Mouse (Mus musculus): ENCODE measurements around the gene Tmem69. TPM values are rescaled to one million over a fixed set of nuclear protein-coding genes. Genes with fewer than 3 reads are reported as not detected.

The Tmem69 gene
- 3.3 and 4.2 TPM in 2 replicates for polyA plus RNA-seq (2012)

DNA sequence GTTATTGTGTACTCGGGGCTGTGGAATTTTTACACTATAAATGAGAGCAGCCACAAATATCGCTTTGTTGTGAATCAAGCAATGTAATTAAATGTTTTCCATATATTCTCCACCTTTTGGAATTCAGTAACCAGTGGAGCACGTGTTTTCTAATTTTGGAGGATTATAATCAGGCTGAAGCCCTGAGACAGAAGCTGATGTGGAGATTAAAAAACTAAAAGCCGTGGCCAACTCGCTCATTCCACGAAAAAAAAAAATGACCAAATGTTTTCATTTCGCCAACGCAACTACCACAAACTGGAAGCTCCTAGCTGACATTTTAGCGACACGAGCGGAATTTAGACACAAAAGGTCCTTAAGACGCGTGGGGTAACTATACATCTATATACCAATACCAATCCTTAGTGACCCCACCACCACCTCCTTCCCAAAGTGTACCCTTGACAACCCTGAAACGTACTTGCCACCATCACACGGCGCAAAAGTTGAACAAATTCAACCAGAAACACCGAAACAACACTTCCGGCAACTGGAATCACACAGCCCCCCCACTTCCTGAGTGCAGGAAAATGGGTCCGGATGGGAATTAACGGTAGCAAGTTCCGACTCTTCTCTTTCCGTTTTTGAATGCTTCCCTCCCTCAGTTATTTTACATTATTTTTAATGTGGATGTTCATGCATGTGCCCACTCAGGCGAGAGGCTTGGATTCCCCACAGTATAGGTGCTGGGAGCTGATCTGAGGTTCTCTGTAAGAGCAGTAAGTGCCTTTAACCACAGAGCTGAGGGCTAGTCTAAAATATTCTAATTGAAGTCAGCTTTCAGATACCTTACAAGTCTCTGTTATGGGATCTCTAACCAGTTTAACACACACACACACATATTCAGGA lies at the start of gene Tmem69:
TSS of gene Tmem69 (minus strand) at position 524 of the 888 bp plus-strand sequence.
- TF ChIP-seq GATA1 (IDR thresholded peaks at IDR 0.05; ENCODE audit: low read length) = no peak

DNA sequence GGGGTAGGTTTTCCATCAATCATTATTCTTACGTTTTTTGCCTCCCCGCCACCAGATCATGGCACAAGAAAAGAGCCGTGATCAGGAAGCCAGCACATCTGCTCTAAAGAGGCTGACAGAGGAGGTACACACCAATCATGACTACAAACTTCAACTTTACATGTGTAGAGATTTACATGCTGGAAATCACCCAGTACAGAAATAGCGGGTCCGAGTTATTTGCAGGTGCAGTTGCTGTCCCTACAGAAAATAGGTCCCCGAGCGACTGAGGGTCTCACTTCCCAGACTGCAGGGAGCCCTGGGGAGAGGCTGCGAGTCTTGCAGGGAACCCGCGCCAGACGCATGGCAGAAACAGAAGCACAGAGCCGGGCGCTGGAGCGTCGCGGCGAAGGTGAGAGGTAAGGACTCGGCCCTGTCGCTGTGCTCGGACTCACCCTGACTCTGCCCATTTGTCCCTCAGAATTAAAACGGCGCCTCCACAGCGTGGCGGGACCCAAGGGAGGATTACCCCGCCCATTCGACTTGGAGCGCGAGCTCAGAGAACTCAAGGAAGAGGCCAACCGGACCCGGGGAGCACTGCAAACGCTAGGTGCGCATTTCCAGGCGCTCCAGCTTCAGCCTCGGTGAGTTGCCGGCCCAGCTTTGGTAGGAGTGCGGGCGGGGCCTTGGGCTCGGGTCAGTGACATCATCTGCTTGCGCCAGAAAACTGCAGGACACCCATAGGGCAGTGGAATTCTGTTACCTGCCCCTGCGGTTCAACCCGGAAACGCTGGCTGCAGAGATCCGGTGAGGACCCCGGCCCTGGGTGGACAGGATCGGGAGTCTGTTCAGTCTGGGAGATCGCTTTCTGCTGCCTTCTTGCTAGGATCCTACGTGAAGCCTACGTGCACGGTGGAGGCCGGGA lies 41.5 kb upstream of the Tmem69 start:
- TF ChIP-seq GATA1 (IDR thresholded peaks at IDR 0.05; ENCODE audit: low read length) = no peak

DNA sequence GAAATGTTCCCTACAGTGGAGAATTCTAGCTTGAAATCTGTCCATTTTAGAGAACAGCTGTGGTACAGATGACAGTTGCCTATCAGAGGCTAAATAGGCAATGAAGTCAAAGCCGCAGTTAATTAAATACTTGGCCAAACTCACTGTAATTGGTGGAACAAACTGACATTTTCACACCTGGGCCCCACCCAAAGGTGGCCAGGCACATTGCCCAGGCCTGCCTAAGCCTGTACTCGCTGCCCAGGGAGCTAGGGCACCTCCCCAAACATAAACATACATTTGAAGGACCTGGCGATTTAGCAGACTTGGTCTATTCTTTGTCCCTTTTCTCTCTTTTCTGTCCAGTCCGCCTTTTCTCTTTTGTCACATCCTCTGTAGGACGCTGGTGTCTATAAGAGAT lies 40.6 kb upstream of the Tmem69 start, which contains the start of gene Ccdc17:
TSS of gene Ccdc17 (plus strand) at position 276 of the 400 bp plus-strand sequence.
- no peak for TF ChIP-seq GATA1 (IDR thresholded peaks at IDR 0.05; ENCODE audit: low read length)

- no peak for TF ChIP-seq GATA1 (IDR thresholded peaks at IDR 0.05; ENCODE audit: low read length)
Measured at GRCm38 (mm10) chr4:116595793-116596192, 40.1 kb upstream of the Tmem69 start.

DNA sequence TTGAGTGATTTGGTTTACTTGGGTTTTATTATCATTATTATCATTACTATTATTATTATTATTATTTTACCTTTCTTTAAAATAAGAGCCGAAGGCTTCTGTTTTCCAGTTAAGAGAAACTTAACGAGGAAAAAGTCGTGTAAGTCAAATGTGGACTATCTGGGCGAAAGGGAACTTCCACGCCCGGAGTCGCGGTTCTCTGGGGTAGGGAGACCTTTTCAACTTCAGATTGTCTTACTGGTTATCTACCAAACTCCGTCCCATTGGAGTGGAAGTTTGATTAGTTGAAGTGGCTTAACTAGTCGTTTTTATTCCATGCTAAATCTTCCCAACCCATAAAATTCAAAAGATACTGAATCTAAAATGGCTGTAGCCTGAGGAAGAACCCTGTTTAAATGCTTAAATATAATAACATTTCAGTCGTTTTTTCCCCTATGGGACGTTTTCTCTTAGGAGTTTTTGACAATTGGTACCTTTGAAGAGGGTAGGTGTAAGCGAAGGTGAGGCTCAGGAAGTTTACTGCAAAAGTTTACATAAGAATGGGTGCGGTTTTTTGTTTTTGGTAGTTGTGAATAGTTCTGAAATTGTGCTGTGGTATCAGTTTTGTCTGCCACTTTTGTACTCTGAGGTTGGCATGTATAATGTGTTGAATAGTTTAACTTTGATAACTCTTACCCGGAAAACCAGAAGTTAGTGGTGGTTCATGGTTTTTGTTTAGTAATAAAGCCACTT lies 2.6 kb upstream of the Tmem69 start:
- no peak for TF ChIP-seq GATA1 (IDR thresholded peaks at IDR 0.05; ENCODE audit: low read length)

DNA sequence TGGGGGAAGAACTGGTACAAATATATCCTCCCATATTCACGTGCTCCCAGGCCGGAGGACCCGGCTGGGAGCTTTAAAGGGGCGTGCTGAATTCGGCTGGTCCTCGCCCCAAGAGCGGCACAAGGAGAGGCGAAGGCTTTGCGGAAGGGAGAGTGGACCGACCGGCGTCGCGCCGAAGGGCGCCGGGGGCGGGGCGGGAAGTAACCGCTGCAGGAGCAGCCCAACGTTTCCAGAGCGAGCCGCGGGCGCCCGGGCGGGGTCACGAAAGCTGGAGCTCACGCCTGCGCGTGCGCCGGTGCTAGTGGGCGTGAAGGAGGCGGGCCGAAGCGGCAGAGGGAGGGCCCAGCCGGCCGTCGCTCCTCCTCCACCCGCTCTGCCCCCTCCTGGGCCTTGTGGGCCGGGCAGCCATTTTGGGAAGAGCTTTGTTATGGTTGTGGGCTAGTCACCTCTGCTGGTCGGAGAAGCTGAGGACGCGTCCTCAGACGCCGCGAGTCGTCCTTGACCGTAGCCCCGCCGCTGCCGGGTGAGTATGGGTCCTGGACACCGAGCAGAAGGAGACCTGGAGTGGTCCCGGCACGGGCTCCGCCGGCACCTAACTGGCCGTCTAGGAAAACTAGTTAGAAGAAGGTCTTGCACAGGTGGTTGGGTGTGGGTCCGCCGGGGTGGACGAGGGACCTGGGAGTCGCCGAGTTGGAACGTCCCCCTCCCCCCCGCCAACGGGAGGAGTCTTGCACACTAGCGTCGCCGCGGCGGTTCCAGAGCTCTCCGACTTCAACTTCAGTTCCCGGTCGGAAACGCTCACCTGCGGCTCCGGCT lies 1.8 kb upstream of the Tmem69 start, which contains the start of gene Gpbp1l1:
TSS of gene Gpbp1l1 (plus strand) at position 353 of the 816 bp plus-strand sequence.
- no peak for TF ChIP-seq GATA1 (IDR thresholded peaks at IDR 0.05; ENCODE audit: low read length)

DNA sequence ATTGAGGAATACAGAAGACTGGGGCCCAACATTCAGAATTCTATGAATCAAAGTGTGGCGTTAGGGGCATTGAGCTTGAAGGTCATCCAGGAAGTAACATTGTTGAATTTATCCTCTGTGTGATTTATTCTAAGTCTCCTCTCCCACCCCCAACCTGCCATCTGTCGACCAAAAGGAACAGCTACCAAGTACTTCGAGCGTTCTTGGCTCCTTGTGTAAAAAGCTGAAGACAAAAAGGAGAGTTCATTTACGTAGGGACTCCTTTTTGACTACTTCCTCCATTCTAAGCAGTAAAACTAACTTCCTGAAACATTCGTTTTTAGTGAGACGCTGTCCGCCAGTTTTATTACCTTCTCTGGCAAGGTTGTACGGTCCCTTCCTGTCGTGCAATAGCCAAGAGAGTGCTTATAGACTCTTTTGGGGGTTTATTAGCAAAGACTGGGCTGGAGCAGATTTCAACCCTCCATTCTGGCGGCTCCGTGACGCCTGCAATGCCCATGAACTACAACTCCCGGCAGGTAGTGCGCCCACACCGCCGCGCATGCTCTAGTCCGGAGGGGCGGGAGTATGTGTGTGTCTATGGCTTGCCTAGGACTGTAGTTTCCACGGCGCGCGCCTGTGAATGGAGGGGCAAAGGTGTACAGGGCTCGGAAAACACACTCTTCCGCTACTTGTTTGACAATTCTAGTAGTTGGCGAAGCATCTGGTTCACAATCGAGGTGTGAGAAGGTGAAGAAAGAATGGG lies 997 bp upstream of the Tmem69 start:
- no peak for TF ChIP-seq GATA1 (IDR thresholded peaks at IDR 0.05; ENCODE audit: low read length)

- TF ChIP-seq GATA1 (IDR thresholded peaks at IDR 0.05; ENCODE audit: low read length) = no peak
Measured at GRCm38 (mm10) chr4:116553035-116553434, 2.7 kb downstream of the Tmem69 start.

DNA sequence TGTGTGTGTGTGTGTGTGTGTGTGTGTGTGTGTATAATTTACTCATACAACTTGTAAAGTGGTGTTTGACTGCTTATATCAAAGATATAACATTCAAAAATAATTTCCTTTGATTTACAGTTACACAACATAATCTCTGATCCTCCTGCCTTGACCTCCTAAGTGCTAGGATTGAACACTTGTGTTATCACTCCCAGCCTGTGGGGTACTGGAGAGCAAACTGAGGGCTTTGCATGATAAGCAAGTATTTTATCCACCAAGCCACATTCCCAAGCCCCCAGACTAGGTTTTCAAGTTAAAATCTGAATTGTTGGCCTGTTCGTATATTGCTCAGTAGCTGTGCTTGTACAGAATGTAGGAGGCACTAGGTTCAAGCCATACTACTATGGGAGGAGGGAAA lies 5.3 kb downstream of the Tmem69 start:
- TF ChIP-seq GATA1 (IDR thresholded peaks at IDR 0.05; ENCODE audit: low read length) = no peak

DNA sequence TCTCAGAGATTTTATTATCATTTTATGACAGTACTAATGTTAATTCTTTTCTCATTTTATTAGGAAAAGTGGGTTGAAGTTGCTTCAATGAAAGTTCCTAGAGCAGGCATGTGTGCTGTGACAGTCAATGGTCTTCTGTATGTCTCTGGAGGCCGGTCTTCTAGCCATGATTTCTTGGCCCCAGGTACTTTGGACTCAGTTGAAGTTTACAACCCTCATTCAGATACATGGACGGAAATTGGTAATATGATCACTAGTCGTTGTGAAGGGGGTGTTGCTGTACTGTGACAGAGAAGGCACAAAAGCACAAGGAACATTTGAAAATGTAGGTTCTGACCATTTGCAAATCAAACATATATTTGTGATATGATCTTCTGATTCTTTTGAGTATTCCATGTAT lies 18.0 kb downstream of the Tmem69 start:
- TF ChIP-seq GATA1 (IDR thresholded peaks at IDR 0.05; ENCODE audit: low read length) = no peak

DNA sequence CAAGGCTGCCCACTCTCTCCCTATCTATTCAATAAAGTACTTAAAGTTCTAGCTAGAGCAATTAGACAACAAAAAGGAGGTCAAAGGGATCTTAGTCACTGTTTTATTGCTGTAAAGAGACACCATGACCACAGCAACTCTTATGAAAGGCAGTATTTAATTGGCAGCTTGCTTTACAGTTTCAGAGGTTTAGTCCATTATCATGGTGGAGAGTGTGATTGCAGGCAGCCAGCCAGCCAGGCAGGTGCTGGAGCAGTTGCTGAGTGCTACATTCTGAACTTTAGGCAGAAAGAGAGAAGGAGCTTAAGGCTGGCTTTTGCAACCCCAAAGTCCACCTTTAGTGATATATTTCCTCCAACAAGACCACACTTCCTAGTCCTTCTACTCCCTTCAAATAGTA lies 19.4 kb downstream of the Tmem69 start:
- no peak for TF ChIP-seq GATA1 (IDR thresholded peaks at IDR 0.05; ENCODE audit: low read length)

GRCm38 (mm10) chr4:116531109-116531508 lies 24.6 kb downstream of the Tmem69 start:
- no peak for TF ChIP-seq GATA1 (IDR thresholded peaks at IDR 0.05; ENCODE audit: low read length)

GRCm38 (mm10) chr4:116507425-116508218 lies 48.1 kb downstream of the Tmem69 start, which contains the start of gene Ipp:
Ipp (plus strand) TSS chr4:116507549.
- TF ChIP-seq GATA1 (IDR thresholded peaks at IDR 0.05; ENCODE audit: low read length) = no peak
